Mouse (Mus musculus) gonadal fat pad, adult 2 months (tissue): ENCODE data around the gene Nmrk1. TPM values are rescaled to one million over a fixed set of nuclear protein-coding genes. Genes with fewer than 3 reads are reported as not detected.
A peak's percentile ranks its signal among the peaks of the same experiment; 100 is the strongest.

Source experiments
- DNase-seq: peaks from one replicate; pipeline ENCODE4 v3.0.0-alpha.2; 2012; ENCODE audit warnings: low read depth
- polyA plus RNA-seq: library from polyadenylated mRNA; depleted of rRNA; stranded (reverse); fragments of >200 nt; gene quantifications from 2 replicates; pipeline ENCODE4 v1.2.3, GENCODE M21; 2012

Nmrk1 gene
- polyA plus RNA-seq, 1 experiment, result 18.3 TPM

DNA sequence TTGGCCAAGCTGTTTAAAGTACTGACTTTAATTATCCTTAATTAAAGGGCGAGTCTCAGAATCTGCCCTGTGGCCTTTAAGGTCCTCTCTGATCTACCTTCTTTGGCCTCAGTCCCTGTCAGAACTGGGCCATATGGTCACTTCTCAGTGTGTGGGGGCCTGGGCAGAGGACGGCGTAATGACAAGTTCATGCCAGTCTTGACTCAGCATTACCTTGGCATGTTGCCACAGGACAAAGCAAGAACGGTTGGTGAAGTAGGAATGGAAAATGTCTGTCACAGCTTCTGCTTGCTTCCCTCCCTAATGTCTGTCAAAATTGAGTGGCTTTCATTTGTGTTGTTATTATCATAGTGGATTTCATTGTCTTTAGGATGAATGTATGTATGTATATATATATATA, 20.8 kb downstream of the Nmrk1 start:
- no peak for DNase-seq

DNA sequence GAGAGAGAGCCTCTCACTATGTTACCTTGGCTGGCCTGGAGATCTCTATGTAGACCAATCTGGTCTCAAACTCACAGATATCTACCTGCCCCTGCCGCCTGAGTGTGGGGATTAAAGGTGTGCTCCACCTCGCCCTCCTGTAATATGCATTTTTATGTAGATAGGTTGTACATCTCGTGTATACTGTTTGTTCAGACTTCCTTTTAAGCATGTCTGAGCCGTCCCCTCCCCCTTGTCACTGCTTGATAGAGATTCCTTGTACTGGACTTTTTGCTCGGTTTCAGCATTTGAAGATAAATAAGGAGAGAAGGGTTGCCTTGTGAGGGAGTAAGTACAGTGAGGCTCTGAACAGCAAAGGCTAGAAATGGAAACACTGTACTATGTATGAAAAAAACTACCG, 21.3 kb downstream of the Nmrk1 start:
- no peak for DNase-seq

DNA sequence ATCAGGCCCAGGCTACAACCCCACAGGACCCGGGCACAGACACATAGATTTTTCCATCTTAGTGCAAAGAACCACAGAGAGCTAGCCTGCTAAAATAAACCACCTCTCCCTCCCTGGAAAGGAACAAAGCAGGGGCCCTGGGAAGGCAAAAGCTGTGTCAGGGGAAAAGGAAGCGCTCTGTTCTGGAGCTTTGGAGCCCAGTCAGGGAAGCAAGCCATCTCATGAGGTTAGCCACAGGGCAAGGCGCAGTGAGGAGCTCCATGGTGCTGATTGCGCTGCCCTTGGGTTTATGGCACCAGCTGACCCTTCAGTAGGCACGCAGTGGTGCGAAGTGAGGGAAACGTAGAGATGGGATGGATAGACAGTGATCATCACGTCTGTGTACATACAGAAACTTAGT, 22.6 kb downstream of the Nmrk1 start:
- no peak for DNase-seq

DNA sequence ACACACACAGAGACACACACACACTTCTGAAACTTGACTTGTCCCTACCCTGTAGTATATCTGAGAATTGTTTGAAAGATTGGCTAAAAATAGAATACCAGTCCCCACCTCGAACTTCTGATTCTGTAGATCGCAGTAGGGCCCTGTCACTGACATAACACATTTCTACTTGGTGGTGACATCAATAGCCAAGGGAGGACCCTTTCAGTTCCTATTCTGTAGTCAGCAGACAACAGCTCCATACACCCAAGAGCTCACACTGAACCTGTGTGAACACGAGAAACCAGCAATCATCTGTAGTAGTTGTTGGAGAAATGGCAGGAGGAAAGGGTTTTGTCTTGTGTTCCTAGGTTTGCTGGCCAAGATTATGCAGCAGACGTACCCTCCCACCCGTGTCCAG, 23.2 kb downstream of the Nmrk1 start:
- DNase-seq, result no peak

DNA sequence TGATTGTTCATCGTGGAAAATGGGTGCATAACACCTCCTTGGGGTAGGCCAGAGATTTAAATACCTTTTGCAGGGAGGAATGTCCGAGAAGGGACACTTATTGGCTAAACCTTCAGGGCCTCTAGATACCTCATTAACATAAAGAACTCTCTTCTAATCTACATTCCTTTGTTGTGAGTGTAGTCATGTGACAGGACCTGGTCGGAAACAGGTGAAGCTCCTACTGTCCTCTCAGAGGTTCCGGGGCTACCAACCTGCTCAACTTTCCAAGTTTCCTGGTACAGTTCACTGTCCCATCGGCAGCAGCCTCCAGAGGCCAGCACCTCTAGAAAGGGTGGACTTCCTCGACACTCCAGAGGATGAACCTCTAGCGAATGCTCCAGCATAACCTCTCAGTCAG, 24.2 kb downstream of the Nmrk1 start:
- DNase-seq, result no peak

DNA sequence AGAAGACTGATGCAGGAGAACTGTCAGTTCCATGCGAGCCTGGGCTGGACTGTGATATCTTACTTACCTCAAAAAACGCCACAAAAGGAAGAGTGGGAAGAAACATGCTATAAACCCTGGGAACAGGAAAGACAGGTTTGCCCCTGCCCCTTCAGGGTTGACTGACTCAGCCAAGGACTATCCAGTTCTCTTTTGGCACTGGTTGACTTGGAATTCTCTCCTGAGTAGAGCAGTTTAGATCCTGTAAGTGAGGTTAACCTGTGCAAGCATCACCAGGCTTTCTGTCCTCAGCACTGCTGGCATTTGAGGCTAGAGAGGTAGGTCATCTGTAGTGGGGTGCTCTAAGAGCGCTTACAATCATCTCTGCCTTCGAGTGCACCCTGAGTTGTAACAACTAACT, 26.7 kb downstream of the Nmrk1 start:
- DNase-seq, result peak; percentile 87

DNA sequence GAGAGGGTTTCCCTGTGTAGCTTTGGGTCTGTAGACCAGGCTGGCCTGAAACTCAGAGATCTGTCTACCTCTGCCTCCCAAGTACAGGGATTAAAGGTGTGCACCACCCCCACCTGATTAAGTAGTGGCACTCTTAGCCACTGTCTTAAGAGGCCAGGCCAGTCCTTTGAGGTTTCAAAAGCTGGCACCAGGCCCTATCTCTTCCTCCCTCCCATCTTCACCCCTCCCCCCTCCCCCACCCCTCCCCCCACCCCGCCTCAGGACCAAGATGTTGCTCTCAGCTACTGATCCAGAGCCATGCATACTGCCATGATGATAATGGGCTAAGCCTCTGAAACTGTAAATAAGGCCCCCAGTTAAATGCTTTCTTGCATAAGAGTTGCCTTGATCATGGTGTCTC, 27.6 kb downstream of the Nmrk1 start:
- no peak for DNase-seq

DNA sequence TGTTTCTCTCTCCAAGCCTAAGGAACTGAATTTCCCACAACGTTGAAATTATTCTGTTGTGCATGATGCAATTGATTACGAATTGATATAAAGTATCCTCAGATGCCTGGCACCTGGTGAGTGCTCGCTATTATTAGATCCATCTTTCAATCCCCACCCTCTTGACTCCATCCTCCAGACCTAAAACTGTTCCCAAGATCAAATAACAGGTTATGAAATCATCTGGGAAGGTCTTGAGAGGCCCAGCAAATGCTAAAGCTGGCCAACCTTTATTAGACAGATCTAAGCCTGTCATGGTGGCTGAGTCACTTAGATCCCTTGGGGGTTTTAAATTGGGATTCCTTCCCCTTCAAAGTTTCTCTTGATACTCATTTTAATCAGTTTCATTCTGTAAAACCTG, 28.7 kb downstream of the Nmrk1 start:
- no peak for DNase-seq

DNA sequence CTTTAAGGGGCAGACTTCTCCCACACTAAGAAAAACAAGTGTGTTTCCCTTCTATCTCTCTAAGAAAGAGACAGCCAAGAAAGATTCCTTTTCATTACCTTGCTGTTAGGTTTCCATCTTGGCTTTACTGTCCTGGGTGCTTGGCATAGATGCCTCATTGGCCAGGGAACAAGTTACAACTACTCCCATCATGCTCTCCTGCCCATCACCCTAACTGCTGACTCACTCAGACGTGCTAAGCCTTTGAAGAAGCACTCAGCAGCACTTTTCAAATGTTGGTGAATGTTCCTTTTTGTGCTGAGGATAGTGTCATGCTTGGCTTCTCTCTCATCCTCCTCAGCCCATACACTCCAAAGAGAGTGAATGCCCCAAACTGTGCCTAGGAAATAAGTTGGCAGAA, 29.9 kb downstream of the Nmrk1 start:
- no peak for DNase-seq

DNA sequence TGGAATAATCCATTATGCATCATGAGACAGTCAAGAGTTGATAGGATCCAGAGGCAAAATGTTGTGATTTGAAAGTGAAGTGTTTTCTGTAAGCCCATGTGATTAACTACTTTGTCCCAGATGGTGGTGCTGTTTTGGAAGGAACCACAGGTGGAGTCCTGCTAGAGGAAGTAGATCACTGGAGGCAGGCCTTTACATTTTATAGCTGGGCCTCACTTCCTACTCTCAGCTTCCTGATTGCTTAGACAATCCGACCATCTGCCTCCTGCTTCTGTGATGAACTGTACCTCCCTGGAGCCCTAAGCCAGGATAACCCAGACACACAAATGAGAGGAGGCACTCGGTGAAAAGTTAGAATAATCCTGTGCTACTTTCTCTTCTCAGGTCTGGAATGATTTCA, 32.2 kb downstream of the Nmrk1 start:
- DNase-seq, result no peak

DNA sequence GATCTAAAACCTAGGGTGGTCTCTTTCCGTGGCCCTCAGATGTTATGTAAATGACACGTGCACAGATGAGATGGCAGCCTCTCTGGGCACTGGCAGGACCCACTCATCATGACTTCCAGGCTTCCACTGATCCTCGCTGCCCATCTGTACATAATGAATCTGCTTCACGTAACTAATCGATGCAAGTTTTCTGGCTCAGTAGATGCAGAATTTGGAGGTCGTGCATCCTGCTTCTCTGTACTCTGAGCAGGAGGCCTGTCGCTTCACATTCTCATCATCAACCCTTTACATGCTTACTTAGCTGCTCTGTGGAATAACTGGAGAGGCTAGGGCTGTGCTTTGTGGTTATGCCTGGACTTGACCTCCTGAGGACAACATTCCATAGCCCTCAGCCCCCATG, 35.2 kb downstream of the Nmrk1 start:
- DNase-seq, result no peak

DNA sequence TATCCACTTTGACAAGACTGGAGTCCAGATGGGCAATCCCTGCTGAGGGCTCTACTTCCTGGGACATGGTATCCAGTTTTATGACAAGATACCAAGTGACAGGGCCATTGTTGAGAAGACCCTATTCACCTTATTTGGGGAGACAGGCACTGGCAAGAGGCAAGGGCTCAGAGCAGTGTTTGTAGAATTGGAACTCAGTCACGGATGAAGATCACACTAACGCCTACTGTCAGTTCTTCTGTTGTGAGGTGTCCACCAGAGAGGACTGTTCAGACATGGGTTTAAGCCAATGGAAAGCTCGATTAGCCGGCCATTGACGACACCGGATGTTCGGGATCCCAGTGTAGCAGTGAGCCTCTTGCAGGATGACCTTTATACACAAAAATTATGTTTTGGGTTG, 37.8 kb downstream of the Nmrk1 start:
- DNase-seq, result no peak

DNA sequence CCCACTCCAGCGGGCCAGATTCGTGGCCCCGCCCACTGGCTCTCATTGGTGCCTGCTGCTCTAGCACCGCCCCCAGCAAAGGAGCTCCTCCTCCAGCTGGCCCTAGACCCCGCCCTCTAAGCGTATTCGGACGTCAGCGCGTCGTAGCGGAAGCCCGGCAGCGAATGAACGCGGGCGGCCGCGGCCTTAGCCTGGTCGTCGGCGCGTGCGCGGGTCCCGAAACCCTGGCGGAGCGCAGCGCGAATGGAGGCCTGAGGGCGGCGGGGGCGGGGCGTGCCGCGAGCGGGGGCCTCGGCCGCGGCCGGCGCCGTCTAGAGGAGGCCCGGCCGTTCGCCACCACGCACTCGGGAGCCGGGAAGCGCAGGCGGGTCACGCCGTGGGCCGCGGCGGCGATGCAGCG, 38.9 kb downstream of the Nmrk1 start, which contains the start of gene Carnmt1:
Gene Carnmt1, plus strand, starts transcription at position 157 of the 400 bp plus-strand sequence.
- peak; percentile 70 for DNase-seq

DNA sequence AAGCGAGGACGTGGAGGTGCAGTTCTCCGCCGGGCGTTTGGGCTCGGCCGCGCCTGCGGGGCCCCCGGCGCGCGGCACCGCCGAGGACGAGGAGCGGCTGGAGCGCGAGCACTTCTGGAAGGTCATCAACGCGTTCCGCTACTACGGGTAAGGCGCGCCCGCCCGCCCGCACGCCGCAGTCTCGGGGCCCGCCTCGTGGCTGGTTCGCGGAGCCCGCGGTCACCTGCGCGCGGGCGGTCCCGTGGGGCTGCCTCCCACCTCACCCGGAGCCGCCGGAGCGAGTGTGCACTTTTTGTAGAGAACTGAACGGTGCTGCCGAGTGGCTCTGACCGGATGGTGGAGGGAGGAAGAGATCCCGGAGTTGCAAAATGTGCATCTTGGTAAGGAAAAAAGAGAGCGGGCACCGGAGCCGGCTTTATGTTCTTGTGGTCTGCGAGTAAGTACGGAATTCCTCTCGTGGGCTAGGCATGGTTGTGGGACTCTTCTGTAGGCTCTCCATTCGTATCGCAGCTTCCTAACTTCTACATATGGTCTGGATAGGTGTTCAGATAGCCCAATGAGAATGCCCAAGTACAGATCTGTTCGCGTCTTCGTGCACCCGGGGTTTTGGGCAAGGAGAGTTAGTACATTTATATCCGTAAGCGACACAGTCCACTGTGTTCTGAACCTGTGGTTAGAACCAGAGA, 39.4 kb downstream of the Nmrk1 start:
- no peak for DNase-seq

DNA sequence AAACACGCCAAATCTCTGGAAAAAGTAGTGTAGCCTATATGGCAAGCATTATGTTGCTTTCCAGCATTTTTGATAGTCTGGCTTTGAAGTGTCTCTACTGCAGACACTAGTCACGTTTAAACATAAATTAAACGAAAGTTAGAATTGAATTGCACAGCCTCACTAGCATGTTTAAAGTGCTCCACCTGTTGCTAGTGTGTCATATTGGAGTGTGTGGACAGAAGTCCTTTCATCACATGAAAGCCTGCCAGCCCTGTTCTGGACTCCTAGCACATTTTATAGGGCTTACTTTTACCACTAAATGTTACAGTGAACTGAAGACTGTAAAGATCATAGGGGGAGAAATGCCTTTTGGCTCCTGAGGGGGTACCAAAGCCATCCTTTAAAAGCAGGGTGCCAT, 40.7 kb downstream of the Nmrk1 start:
- DNase-seq, result no peak

DNA sequence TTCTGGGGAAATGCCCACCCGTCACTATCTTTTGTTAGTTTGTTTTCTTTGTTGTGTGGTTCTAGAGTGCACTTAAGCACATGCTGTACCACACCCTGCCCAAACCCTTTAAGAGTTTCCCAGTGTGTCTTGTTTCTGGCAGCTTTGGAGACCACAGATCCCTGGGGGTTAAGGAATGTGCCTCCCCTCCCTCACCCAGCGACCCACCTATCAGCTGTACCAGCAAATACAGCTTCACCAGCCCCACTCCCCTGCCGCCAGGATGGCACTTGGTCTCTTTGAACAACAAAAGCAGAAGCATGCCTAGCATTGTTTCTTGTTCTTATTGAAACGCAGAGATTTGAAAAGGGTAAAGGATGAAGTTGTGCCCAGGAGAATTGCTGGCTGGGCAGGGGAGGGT, 41.4 kb downstream of the Nmrk1 start:
- DNase-seq, result no peak

DNA sequence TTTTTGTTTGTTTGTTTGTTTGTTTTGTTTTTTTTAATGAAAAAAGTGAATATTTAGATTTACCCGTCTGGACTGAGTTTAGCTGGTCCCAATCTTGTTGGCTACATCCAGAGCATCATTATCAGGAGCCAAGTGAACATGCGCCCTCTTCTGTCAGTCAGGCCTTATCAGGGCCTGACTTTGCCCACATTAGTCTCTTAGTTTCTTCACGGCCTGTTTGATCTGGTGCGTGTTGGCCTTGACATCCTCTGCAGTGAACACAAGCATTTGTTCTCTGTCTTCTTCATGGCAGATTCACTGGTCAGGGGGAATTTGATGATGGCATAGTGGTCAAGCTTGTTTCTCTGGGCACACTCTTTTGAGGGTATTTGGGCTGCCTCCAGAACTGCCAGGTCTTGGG, 50.4 kb downstream of the Nmrk1 start:
- DNase-seq, result no peak

DNA sequence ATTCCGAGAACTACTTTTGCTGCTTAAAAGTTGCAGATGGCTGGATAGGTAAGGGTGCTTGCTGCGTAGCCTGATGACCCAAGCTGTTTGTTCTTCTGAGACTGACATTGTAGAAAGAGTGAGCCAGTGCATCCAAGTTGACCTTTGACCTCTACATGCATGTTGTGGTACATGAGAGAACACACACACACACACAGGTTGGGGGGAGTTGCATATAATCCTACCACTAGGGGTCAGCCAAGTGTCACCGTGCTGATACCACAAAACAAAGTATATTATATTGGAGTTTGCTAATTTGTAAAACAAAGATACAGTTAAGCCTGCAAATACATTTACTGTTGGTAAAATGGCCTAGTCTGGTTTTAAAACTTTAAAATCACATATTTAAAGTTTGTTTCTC, 55.8 kb downstream of the Nmrk1 start:
- DNase-seq, result no peak

DNA sequence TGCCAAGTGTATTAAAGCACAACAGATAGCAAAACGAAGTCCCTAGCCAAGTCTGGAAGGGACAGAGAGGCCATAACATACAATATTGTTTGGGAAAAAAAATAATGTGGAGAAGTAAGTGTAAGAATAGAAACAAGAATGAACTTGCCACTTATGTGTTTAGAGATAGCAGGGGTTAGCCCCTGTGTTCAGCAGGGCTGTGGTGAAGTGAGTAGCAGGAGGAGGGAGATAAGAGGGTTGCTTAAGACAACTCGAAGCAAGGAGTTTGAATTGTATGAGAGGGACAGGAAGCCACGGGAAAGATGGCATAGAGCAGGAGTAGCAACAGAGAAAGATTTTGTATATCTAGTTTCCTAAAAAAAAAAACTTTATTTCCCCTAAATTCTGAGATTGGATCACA, 60.4 kb downstream of the Nmrk1 start:
- no peak for DNase-seq

DNA sequence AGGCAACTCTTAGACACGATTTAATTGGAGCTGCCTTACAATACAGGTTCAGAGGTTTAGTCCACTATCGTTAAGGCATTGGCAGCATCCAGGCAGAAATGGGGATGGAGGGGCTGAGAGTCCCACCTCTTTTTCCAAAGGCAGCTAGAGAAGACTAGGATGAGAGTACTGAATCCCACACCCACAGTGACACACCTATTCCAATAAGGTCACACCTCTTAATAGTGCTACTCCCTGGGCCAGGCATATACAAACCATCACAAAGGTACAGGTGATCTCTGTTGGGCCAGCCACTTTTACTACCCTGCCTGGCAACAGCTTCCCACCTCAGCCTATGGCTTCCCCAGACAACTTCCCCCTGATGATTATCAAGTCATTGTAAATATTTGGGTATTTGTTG, 61.0 kb downstream of the Nmrk1 start:
- DNase-seq, result no peak

DNA sequence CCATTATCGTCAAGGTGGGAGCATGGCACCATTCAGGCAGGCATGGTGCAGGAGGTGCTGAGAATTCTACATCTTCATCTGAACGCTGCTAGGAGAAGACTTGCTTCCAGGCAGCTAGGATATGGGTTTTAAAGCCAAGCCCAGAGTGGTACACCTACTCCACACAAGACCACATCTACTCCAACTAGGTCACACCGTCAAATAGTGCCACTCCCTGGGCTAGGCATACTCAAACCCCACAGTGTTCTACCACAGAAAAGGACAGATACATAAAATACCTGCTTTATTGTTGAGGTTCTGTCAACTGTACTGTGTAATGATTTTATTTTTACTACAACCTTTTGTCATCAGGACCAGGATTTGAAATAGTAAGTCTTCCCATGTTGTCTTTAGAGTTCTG, 63.4 kb downstream of the Nmrk1 start:
- no peak for DNase-seq

DNA sequence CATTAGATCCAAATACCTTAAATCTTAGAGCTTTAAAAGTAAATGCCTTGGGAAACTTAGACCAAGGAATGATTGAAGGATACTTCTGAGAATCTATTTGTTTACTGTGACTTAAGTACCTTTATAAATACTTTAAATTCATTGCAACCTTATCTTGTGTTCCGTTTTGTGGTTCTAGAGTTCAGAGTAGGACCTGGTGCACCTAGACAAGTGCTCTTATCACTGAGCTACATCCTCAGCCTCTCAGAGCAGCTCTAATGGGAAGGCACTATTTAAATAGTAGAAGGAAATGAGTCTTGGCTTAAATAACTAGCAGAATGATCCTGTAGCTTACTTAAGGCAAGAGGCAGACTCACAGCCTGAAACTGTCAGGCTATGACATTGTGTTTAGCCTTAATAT, 63.8 kb downstream of the Nmrk1 start:
- no peak for DNase-seq
